Mouse (Mus musculus) thymus, postnatal 36 days (tissue): ENCODE data around the gene Iqgap1.
"Not testable (repeated sequence)": the region's sequence is repeated elsewhere in the genome, so short reads cannot be mapped to it uniquely, and the experiment has no call there.

Experiments used
- DNase-seq, 2 experiments: peaks; one replicate each; pipeline ENCODE4 v3.0.0; 2022; ENCODE audit warnings: mixed read lengths in 2 of 2

Iqgap1 gene

GRCm38 (mm10) chr7:80766072-80766471 is 59.7 kb downstream of the Iqgap1 start:
- DNase-seq: no peak

GRCm38 (mm10) chr7:80763864-80764437 is 61.8 kb downstream of the Iqgap1 start:
- DNase-seq: no peak

GRCm38 (mm10) chr7:80762297-80762696 is 63.5 kb downstream of the Iqgap1 start:
- DNase-seq: no peak

- no peak for DNase-seq
Measured at GRCm38 (mm10) chr7:80754086-80754485, 71.7 kb downstream of the Iqgap1 start.

- DNase-seq: no peak
Measured at GRCm38 (mm10) chr7:80753613-80754012, 72.2 kb downstream of the Iqgap1 start.

GRCm38 (mm10) chr7:80749624-80750023 is 76.2 kb downstream of the Iqgap1 start:
- DNase-seq: no peak

GRCm38 (mm10) chr7:80749109-80749508 is 76.7 kb downstream of the Iqgap1 start:
- not testable (repeated sequence) for DNase-seq

GRCm38 (mm10) chr7:80747371-80747770 is 78.4 kb downstream of the Iqgap1 start:
- DNase-seq: no peak

GRCm38 (mm10) chr7:80746166-80746761 is 79.5 kb downstream of the Iqgap1 start:
- no peak for DNase-seq

- no peak for DNase-seq
Measured at GRCm38 (mm10) chr7:80745746-80746145, 80.0 kb downstream of the Iqgap1 start.

- DNase-seq: no peak
Measured at GRCm38 (mm10) chr7:80745250-80745649, 80.5 kb downstream of the Iqgap1 start.

- no peak for DNase-seq
Measured at GRCm38 (mm10) chr7:80743920-80744630, 81.7 kb downstream of the Iqgap1 start.

- DNase-seq: no peak
Measured at GRCm38 (mm10) chr7:80742671-80743070, 83.1 kb downstream of the Iqgap1 start.

- peak; percentile 72 to 73 for DNase-seq
Measured at GRCm38 (mm10) chr7:80740954-80741353, 84.8 kb downstream of the Iqgap1 start.

- DNase-seq: no peak
Measured at GRCm38 (mm10) chr7:80736199-80736598, 89.6 kb downstream of the Iqgap1 start.

GRCm38 (mm10) chr7:80732986-80733385 is 92.8 kb downstream of the Iqgap1 start:
- no peak for DNase-seq

GRCm38 (mm10) chr7:80729662-80730061 is 96.1 kb downstream of the Iqgap1 start:
- peak; percentile 66 to 70 for DNase-seq

GRCm38 (mm10) chr7:80721041-80721440 is 104.7 kb downstream of the Iqgap1 start:
- no peak for DNase-seq

- no peak for DNase-seq
Measured at GRCm38 (mm10) chr7:80719582-80719981, 106.2 kb downstream of the Iqgap1 start.

- DNase-seq: no peak
Measured at GRCm38 (mm10) chr7:80719038-80719437, 106.7 kb downstream of the Iqgap1 start.

- DNase-seq: peak; percentile 59 to 79
Measured at GRCm38 (mm10) chr7:80718471-80718870, 107.3 kb downstream of the Iqgap1 start.

GRCm38 (mm10) chr7:80716758-80717157 is 109.0 kb downstream of the Iqgap1 start:
- DNase-seq: no peak

- no peak for DNase-seq
Measured at GRCm38 (mm10) chr7:80715306-80715705, 110.5 kb downstream of the Iqgap1 start.

GRCm38 (mm10) chr7:80711496-80711895 is 114.3 kb downstream of the Iqgap1 start:
- DNase-seq: no peak
